Mouse (Mus musculus) cerebellum, postnatal 36 days (tissue): ENCODE data around the gene Klrb1b.
"Not testable (repeated sequence)": the region's sequence is repeated elsewhere in the genome, so short reads cannot be mapped to it uniquely, and the experiment has no call there.

Source experiments
- DNase-seq, 2 experiments: peaks; one replicate each; pipeline ENCODE4 v3.0.0; 2021 to 2022; ENCODE audit warnings: mixed read lengths in 2 of 2

Gene Klrb1b

GRCm38 (mm10) chr6:128840669-128841068 is 14.5 kb upstream of the Klrb1b start:
- not testable (repeated sequence) for DNase-seq

- DNase-seq, result peak in 1 of 2 experiments; percentile 13
These were observed 13.8 kb upstream of the Klrb1b start for GRCm38 (mm10) chr6:128839921-128840320.

DNA sequence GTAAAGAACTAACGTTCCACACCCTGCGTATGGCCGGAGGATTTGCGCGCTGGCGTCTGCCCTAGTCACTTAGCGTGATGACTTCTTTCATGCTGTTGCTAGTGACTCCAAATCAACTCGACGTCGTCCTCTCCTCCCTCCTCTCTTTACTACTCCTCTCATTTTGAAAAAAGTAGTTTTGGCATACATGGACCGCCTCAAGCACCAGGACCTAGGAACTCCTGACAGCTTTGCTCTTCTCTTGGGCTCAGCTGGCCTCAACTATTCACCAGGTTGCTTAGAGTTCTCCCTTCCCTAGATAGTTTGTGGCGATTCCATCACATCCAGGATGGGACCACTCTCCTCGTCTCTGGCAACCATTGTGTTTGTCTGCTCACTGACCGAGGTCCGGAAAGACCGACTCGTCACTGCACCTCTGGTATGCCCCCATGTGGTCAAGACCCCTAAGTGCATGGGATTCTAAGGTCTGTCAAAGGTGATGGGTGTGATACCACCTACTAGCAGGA is 13.2 kb upstream of the Klrb1b start:
- DNase-seq, result peak; percentile 85 to 86

DNA sequence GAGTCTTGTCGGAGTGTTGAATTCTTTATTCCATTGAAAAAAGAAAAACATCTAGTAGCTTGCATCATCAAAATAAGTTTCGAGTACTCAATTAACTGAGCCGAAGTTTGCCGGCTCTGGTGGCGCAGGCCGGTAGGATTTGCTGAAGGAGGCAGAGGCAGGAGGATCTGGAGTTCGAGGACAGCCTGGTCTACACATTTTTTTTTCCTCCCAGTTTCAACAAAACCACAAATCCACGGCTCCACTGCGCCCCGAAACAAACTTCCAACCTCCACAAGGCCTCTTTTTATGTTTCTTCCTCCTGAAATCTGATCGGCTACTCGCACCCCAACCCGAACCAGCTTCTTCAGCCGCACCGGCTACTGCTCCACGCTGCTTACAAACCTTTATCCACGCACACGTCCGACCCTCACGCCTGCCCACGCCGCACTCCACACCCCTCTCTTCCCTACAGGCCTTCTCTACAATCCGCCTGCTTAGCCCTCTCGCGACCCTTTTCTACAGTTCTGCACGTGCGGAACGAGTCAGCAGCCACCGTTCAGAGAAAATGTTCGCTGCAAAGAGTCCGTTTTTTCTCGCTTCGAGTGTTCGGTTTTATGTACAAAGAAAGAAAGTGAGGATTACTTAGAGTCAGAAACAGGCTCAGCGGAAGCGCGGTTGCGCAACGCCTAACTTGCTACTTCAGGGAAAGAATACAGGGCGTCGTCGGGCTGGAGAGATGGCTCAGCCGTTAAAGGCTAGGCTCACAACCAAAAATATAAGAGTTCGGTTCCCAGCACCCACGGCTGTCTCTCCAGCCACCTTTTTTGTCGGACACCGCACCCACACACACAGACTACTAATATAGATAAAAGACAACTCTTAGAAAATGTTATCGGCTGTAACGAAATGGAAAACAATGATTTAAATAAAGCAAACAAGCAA is 12.5 kb upstream of the Klrb1b start:
- peak; percentile 77 to 86 for DNase-seq

GRCm38 (mm10) chr6:128837454-128838341 is 11.6 kb upstream of the Klrb1b start:
- DNase-seq, result peak in 1 of 2 experiments; percentile 17

DNA sequence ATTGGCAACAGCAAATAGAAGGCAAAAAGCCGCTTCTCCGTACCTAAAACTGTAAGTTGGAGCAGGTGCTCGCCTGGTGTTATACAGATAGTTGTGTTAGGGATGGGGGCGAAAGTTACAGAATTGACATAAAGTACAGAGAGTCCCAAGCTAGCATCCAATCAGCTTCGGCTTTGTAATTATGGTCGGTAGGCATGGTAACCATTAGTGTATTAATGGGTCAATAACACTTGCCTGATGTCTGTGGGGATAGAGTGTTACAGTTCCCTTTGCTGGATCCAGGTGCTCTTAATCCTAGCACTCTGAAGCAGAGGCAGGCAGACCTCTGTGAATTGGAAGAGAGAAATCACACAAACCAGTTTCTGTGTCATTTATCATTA is 10.8 kb upstream of the Klrb1b start:
- DNase-seq, result no peak

DNA sequence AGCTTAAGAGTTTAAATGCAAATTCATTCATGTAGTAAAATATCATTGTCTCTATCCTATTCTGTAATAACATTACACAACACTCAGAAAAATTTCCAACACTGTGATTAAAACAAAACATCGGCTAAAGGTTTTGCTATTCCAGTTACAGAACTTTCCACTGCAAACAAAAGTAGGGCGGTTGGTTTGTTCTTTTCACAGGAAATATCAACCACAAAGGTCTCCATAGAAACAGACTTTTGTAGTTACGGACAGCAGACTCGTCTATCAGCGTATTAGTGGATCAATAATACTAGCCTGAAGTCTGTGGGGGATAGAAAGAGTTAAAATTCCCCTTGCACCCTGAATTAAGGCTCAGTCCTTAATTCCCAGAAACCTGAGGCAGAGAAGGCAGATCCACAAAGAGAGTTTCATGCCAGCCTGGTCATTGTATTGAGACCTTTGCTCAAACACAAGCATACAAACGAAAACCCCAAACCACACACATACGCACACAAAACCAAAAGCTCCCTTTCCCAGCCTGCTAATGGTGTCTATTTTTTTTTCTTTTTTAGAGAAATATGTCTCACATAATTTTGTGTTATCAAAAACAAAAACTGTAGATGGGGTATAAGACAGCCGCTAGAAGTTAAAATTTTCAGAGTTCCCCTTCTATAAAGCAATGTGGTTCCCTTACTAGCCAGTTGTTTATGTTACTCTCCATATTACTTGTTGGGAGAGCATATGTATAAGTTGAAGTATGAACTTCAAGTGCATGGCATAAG is 10.2 kb upstream of the Klrb1b start:
- no peak for DNase-seq

- DNase-seq, result no peak
These were observed 9.4 kb upstream of the Klrb1b start for GRCm38 (mm10) chr6:128835571-128835970.

- DNase-seq, result no peak
These were observed 6.9 kb upstream of the Klrb1b start for GRCm38 (mm10) chr6:128833046-128833445.

DNA sequence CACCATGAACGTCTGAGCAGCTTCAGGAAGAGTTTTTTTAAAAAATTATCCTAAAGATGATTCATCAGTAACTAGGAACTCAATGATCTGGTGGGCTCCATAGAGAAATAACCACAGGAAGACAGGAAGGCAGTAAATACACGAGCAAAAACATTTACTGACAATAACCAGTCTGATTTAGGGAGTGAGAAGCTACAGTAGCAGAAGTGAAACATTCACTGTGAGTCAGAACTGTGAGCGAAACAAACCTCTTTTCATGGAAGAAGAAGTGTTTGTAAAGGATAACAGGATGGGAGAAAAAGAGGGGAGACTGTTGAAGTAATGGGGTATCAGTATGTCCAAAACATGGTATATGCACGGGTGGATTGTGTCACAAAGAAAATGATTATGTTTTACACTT is 3.7 kb upstream of the Klrb1b start:
- DNase-seq, result no peak

DNA sequence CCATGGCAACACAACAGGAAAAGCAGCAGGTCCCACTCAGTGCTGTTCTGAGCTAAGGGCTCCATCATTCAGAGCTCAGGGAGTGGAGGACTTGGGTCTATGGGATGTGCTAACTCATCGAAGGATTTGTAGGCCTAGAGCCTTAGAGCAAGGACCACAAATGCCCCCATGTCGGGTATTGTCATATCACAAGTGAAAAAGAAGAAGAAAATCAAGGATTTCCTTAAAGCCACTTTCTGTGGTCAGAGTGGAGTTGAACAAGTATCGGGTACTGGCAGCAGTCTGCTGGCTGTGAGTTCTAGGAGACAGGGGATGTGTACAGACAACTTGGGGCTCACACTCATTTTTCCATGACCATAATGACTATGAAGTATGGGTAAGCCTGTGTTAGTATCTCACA is 650 bp upstream of the Klrb1b start:
- DNase-seq, result no peak

DNA sequence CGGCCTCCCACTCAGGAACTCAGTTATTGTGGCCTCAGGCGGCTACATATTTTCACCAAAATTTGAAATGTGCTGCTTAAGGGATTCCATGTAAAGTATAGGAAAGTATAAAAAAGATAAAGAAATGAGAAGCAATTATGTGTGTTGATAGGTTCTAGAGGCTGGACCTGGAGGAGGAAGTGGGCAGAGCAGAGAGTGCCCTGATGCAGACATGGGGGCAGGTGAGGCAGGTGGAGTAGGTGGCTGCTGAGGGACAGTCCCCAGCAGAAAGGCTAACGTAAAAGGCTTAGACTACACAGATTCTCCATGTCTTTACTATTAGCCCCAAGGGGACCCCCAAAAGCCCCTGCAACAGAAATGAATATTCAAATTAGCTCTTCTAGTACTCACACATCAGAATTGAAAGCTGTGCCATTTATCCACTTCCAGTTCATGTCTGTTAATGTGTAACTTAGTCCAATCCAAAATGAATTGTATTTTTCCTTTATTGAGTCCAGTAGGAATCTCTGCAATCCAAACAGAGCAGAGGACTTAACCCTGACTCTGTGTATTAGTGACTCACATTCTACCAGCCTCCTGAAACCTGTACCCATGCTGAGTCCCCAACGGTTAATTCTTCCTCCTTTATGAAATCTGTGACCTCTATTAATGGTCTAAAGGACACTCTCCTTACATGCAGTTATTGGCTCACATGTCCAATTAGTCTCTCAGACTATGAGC is 7.9 kb downstream of the Klrb1b start:
- DNase-seq, result no peak

DNA sequence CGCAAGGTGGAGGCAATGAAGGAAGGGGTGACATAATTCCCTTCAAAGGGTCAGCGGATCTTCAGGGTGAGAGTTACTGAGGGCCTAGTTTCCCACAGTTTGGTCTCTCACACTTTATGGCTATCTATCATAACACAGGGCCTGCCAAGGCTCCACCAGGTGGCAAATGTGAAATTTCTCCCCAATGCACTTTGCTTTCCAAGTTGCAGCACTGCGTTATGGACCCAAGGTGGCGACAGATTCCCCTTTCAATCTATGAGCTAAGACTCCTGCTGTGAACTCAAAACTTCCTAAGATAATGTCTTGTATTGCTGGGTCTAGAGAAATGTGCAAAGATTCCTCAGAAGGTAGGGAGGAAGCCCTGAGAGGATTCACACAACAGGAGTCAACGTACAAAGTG is 17.6 kb downstream of the Klrb1b start:
- DNase-seq, result no peak

- DNase-seq, result no peak
These were observed 19.1 kb downstream of the Klrb1b start for GRCm38 (mm10) chr6:128807021-128807420.

DNA sequence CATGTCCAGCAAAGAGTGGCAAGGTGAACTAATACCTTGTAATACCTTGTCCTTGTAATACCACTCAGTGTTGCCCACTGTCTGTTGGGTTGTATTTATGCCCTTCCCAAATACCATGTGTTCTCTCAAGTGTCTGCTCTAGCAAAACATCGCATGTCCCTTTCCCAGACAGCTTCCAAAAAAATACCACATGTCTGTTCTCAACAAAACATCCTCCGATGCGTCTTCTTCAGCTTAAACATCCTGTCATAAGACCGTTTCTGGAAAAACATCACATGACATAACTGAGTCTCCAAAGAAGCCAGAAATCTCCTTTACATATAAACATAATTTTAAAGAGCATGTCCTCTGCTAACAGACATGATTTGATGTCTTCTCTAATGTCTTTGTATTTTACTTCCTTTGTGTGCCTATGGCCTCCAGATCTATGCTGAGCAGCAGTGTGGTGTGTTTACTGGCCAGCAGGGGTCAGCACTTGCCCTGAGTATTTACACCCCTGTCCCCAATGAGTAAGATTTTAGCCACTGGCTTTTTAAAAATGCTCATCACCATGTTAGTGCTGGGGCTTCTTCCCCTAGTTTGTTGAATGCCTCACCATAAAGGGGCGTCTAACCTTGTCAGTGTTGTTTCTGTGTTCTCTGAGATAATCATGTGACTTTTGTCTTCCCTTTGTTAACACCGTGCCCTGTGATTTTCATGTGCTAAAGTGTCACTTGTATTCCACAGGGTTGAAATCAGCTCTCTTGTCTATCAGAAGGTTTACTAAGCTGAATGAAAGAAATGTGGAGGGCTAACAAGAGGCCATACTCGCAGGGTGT is 21.1 kb downstream of the Klrb1b start:
- peak; percentile 60 to 62 for DNase-seq

- DNase-seq, result peak; percentile 97 to 98
These were observed 22.9 kb downstream of the Klrb1b start for GRCm38 (mm10) chr6:128802999-128803857.

DNA sequence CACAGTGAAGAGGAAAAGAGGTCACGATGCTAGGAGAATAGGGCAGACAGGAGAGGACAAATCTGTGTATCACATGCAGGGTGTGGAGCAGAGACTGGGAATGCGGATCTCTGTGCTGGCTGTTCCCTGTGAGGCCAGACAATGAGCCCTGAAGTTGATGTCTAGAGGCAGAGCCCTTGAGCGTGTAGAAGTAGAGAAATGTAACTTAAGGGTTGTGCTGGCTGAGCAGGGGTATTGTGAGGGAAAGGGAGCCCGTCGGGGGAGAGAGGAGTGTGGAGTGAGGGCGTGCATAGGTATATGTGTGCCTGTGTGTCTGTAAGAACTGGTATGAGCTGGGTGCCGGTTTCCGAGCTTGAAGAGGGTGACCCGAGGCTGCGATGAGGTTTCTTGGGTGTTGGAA is 23.6 kb downstream of the Klrb1b start:
- peak in 1 of 2 experiments; percentile 59 for DNase-seq

GRCm38 (mm10) chr6:128800696-128801095 is 25.4 kb downstream of the Klrb1b start:
- DNase-seq, result not testable (repeated sequence)

DNA sequence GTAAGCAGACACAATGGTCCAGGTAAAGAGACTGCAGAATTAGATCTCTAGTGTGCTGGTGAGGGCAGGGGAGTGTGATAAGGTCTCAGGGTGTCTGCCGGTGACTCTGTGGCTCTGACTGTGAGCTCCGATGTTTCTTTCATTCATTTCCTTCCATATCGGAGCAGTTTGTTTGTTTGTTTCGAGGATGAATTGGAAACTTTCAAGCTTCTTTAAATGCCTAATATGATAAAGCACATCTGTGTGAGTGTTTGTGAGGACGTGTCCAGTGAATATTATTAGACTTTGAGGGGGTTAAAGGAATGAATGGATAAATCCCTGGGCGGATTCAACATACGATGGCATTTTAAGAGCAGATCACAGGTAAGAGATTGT is 26.2 kb downstream of the Klrb1b start:
- no peak for DNase-seq
